Mouse (Mus musculus) CH12.LX (cell line): Measurements from ENCODE around the gene Theg.

Source experiments
- CTCF ChIP-seq, 2 experiments: IDR thresholded peaks in 1 of 2; conservative IDR thresholded peaks in 1 of 2; 2 replicates each; pipeline ENCODE4 v1.5.1; 2011 to 2012; ENCODE audit warnings: low read depth in 2 of 2, low read length in 2 of 2, improper control_type of control experiment in 1 of 2, inconsistent platforms in 1 of 2, mild to moderate bottlenecking in 1 of 2, moderate library complexity in 1 of 2
- ELF1 ChIP-seq: IDR thresholded peaks from 2 replicates; pipeline ENCODE4 v1.6.1; 2014; ENCODE audit warnings: low read depth, mild to moderate bottlenecking, inconsistent platforms, low read length, improper control_type of control experiment
- EP300 ChIP-seq: IDR thresholded peaks from 2 replicates; pipeline ENCODE4 v1.6.1; 2011; ENCODE audit warnings: low read length, improper control_type of control experiment
- HCFC1 ChIP-seq: IDR thresholded peaks from 2 replicates; pipeline ENCODE4 v1.6.1; 2012; ENCODE audit warnings: low read depth, mild to moderate bottlenecking, inconsistent platforms, low read length, improper control_type of control experiment
- MYC ChIP-seq: IDR thresholded peaks from 2 replicates; pipeline ENCODE4 v1.6.1; 2011; ENCODE audit warnings: low read depth, mild to moderate bottlenecking, improper control_type of control experiment, low read length
- NELFE ChIP-seq: IDR thresholded peaks from 2 replicates; pipeline ENCODE4 v1.6.1; 2011; ENCODE audit warnings: low read depth, low read length, improper control_type of control experiment
- POLR2A ChIP-seq: IDR thresholded peaks from 2 replicates; pipeline ENCODE4 v1.6.1; 2011; ENCODE audit warnings: low read depth, mild to moderate bottlenecking, improper control_type of control experiment, low read length

GRCm38 (mm10) chr10:79531593-79531992 lies 55.5 kb downstream of the Theg start:
- TF ChIP-seq MYC = no peak
- no peak for TF ChIP-seq CTCF (conservative IDR thresholded peaks at IDR 0.05 in 1 of 2, IDR thresholded peaks at IDR 0.05 in 1 of 2; ENCODE audit: low read depth in 2 of 2, low read length in 2 of 2)
- TF ChIP-seq EP300 = no peak
- no peak for TF ChIP-seq POLR2A
- TF ChIP-seq ELF1 = no peak
- TF ChIP-seq HCFC1 = no peak
- no peak for TF ChIP-seq NELFE
